ENCODE assay signal across 8 mouse cellular contexts in genomic region chr17:83632653-83633570, GRCm38 (mm10). TPM values are rescaled to one million over a fixed set of nuclear protein-coding genes. Genes with fewer than 3 reads are reported as not detected.
DNase-seq lines count a peak whose midpoint lies in the region; ATAC-seq lines count a peak whose summit lies in the region.

No protein-coding gene starts in this region.

- H3K9me3 ChIP-seq in erythroblast, embryonic 14.5 days (ENCODE audit: control insufficient read depth, low read length): peaks cover 11% of the 10 kb centered on the region
- peaks cover 5% of the 10 kb centered on the region; the same call in 1 of the 2 replicates for H3K9me3 ChIP-seq in heart, embryonic 14.5 days (ENCODE audit: control insufficient read depth, low read length)
- peaks cover 3% of the 10 kb centered on the region; the same call in 1 of the 2 replicates for H3K9me3 ChIP-seq in liver, embryonic 12.5 days (replicated peaks)
- H3K9me3 ChIP-seq in stomach, embryonic 15.5 days: no peaks in the 10 kb centered on the region

- H3K36me3 ChIP-seq in erythroblast, embryonic 14.5 days (ENCODE audit: control insufficient read depth): no peaks in the 10 kb centered on the region
- no peaks in the 10 kb centered on the region for H3K36me3 ChIP-seq in heart, embryonic 14.5 days (ENCODE audit: control insufficient read depth, insufficient read depth, low read length)
- H3K36me3 ChIP-seq in liver, embryonic 12.5 days: no peaks in the 10 kb centered on the region
- no peaks in the 10 kb centered on the region for H3K36me3 ChIP-seq in stomach, embryonic 15.5 days

- H3K4me1 ChIP-seq in erythroblast, embryonic 14.5 days (ENCODE audit: control insufficient read depth): peaks cover 26% of the 10 kb centered on the region
- H3K4me1 ChIP-seq in heart, embryonic 14.5 days (ENCODE audit: control insufficient read depth in 2 of 2, insufficient read depth in 2 of 2, low read length in 2 of 2): peaks cover 0 to 24% of the 10 kb centered on the region in 2 experiments; a peak in 3 of 4 replicates
- peaks cover 40% of the 10 kb centered on the region for H3K4me1 ChIP-seq in liver, embryonic 12.5 days
- peaks cover 27% of the 10 kb centered on the region for H3K4me1 ChIP-seq in stomach, embryonic 15.5 days

- ATAC-seq in CD4-positive, CD25-positive, alpha-beta regulatory T cell, adult 4 months: peak; percentile 62
- ATAC-seq in heart, embryonic 14.5 days (ENCODE audit: insufficient number of reproducible peaks, insufficient read depth, low FRiP score, low read depth): no peak
- peak; percentile 51; the same call in 1 of the 2 replicates for ATAC-seq in liver, embryonic 12.5 days
- no peak for ATAC-seq in stomach, embryonic 15.5 days (ENCODE audit: insufficient read depth, low FRiP score, low read depth)

- peak overlapping the region; percentile 58 for H3K4me3 ChIP-seq in erythroblast, embryonic 14.5 days (replicated peaks)
- peak overlapping the region; percentile 49 to 60 for H3K4me3 ChIP-seq in heart, embryonic 14.5 days (ENCODE audit: control insufficient read depth in 1 of 2, insufficient read depth in 1 of 2, low read depth in 1 of 2, low read length in 2 of 2)
- peak overlapping the region; percentile 66 for H3K4me3 ChIP-seq in liver, embryonic 12.5 days
- H3K4me3 ChIP-seq in stomach, embryonic 15.5 days (replicated peaks): peak overlapping the region; percentile 58

- no peak overlapping the region for H3K27ac ChIP-seq in heart, embryonic 14.5 days (replicated peaks in 1 of 2; ENCODE audit: control insufficient read depth in 1 of 2, insufficient read depth in 1 of 2, low read depth in 2 of 2, low read length in 2 of 2)
- H3K27ac ChIP-seq in liver, embryonic 12.5 days: no peak overlapping the region
- no peak overlapping the region for H3K27ac ChIP-seq in stomach, embryonic 15.5 days

- 1% methylated on average over 24 of the region's 24 CpGs for whole genome bisulfite sequencing in heart, embryonic 14.5 days
- 5% methylated on average over 24 of the region's 24 CpGs for WGBS in liver, embryonic 12.5 days (ENCODE audit: insufficient replicate concordance)
- 2% methylated on average over 24 of the region's 24 CpGs for WGBS in stomach, embryonic 15.5 days

- H3K27me3 ChIP-seq in erythroblast, embryonic 14.5 days (ENCODE audit: control insufficient read depth): peaks cover 80% of the 10 kb centered on the region
- peaks cover 57% of the 10 kb centered on the region for H3K27me3 ChIP-seq in heart, embryonic 14.5 days (ENCODE audit: control insufficient read depth, insufficient read depth, low read length)
- H3K27me3 ChIP-seq in liver, embryonic 12.5 days (replicated peaks): peaks cover 81% of the 10 kb centered on the region
- peaks cover 52% of the 10 kb centered on the region for H3K27me3 ChIP-seq in stomach, embryonic 15.5 days (replicated peaks)

- H3K9ac ChIP-seq in heart, embryonic 14.5 days (ENCODE audit: low read length): no peak overlapping the region
- peak overlapping the region; percentile 51; the same call in 1 of the 2 replicates for H3K9ac ChIP-seq in liver, embryonic 12.5 days
- 0 out of 2 replicates have a peak overlapping the region, but pooled peaks have one; percentile 22 for H3K9ac ChIP-seq in stomach, embryonic 15.5 days

- peak; percentile 37 for DNase-seq in brain, embryonic 18.5 days (ENCODE audit: low read depth, low spot score)
- peak; percentile 76 for DNase-seq in kidney, postnatal 10 days
- peak; percentile 56 to 71 for DNase-seq in natural killer cell, adult 2 months (ENCODE audit: low spot score in 2 of 2)

- peak overlapping the region; percentile 91 for H3K4me2 ChIP-seq in heart, embryonic 14.5 days (ENCODE audit: low read length)
- peak overlapping the region; percentile 95 for H3K4me2 ChIP-seq in liver, embryonic 12.5 days
- H3K4me2 ChIP-seq in stomach, embryonic 15.5 days: peak overlapping the region; percentile 95

RNA-seq across cellular contexts. Expression of gene Kcng3, which starts 1.2 kb away (rescaled TPM):
- under 1 TPM in 1 of 2 experiments, not detected in 1; 0.16 TPM for polyA plus RNA-seq in CD4-positive, CD25-positive, alpha-beta regulatory T cell, adult 4 months (2017; shearing (Covaris generic))
- polyA plus RNA-seq in erythroblast, embryonic 14.5 days (2012): 0.01 TPM in 1 of 2 replicates, not detected in the other
- polyA plus RNA-seq in heart, embryonic 14.5 days (2014; fragmentation: Nextera tagmentation; extraction: Ambion mirVana): not detected in 2 replicates
- 0.06 and 0.17 TPM in 2 replicates for polyA plus RNA-seq in liver, embryonic 12.5 days (2016; fragmentation: Nextera tagmentation; extraction: Ambion mirVana)
- polyA plus RNA-seq in stomach, embryonic 15.5 days (2015; fragmentation: Nextera tagmentation; extraction: Ambion mirVana): 0.06 TPM in 2 replicates

Comparison
In these comparisons a context has a peak if more than half of its experiments do, and no peak if none do; other contexts are left out.
1. ATAC-seq: peak in CD4-positive, CD25-positive, alpha-beta regulatory T cell, adult 4 months (single experiment) and liver, embryonic 12.5 days (single experiment); none in heart, embryonic 14.5 days (single experiment) and stomach, embryonic 15.5 days (single experiment).
2. Peak in every context shown above with its lines, with median percentiles within 50 percentile points of each other: DNase-seq, H3K4me3 ChIP-seq and H3K4me2 ChIP-seq.